Mouse (Mus musculus): ENCODE results near the gene 4930563M21Rik. TPM values are rescaled to one million over a fixed set of nuclear protein-coding genes. Genes with fewer than 3 reads are reported as not detected.

The 4930563M21Rik gene
- polyA plus RNA-seq, 1 experiment from 2014 or later: not detected

DNA sequence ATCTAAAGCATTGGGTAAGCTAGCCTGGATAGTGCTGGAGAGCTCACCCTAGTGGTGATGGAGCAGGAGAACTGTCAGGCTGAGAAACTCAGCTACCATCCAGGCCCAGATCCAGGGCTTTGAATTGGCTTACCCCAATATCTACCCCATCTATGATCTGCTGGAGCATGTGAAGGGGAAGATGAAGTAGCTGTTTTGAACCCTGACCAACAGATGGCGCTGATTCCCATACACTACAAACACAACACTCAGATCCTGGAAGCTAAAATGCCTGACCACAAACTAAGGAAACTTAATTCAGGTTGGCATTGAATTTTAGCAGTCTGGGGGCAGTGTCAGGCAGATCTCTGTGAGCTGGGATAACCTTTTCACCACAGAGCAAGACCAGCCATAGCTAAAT is 63.5 kb downstream of the 4930563M21Rik start:
- ATAC-seq (ENCODE audit: low FRiP score) (no peak), DNase-seq (ENCODE audit: low spot score, missing footprints) (peak; percentile 79)
- no peak overlapping the region for H3K4me2 ChIP-seq
- H3K4me1 ChIP-seq (ENCODE audit: control insufficient read depth, insufficient read depth, low read length): no peaks in the 10 kb centered on the region
- 24% methylated on average over 1 of the region's 1 CpGs for WGBS
- H3K4me3 ChIP-seq (ENCODE audit: low read depth, low read length): no peak overlapping the region
- no peak overlapping the region for H3K27ac ChIP-seq (ENCODE audit: low read depth, low read length)
- no peaks in the 10 kb centered on the region; the same call in 1 of the 2 replicates for H3K9me3 ChIP-seq (ENCODE audit: control insufficient read depth, low read length)
- H3K36me3 ChIP-seq (ENCODE audit: control insufficient read depth, insufficient read depth, low read length): no peaks in the 10 kb centered on the region
- no peak overlapping the region for H3K9ac ChIP-seq (ENCODE audit: low read length)
- no peaks in the 10 kb centered on the region for H3K27me3 ChIP-seq (ENCODE audit: control insufficient read depth, insufficient read depth, low read length)

DNA sequence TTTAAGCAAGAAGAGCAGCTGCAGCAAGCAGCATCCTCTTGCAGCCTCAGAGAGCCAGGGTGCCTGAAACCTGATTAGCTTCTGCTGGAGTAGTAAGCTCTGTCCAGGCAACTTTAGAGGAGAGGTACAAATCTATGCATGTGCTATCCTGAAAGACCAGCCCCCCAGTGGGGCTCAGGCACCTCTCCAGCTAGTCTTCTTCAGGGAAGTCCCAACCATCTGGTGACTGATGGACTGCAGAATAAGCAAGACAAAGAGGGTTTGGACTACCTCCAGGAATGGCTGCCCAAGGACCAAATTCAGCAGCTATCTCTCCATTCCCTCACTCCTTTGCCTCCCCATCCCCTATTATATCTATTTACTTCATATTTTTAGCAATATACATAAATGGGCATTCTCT is 69.0 kb downstream of the 4930563M21Rik start:
- DNase-seq (ENCODE audit: low spot score, missing footprints) (no peak), ATAC-seq (ENCODE audit: low FRiP score) (no peak)
- no peaks in the 10 kb centered on the region for H3K9me3 ChIP-seq (ENCODE audit: control insufficient read depth, low read length)
- 0 out of 2 replicates have a peak, but pooled peaks cover 5% of the 10 kb centered on the region for H3K4me1 ChIP-seq (ENCODE audit: control insufficient read depth, insufficient read depth, low read length)
- H3K27me3 ChIP-seq (ENCODE audit: control insufficient read depth, insufficient read depth, low read length): no peaks in the 10 kb centered on the region
- no peak overlapping the region for H3K4me2 ChIP-seq
- no peak overlapping the region for H3K4me3 ChIP-seq (ENCODE audit: low read depth, low read length)
- H3K36me3 ChIP-seq (ENCODE audit: control insufficient read depth, insufficient read depth, low read length): no peaks in the 10 kb centered on the region
- H3K9ac ChIP-seq (ENCODE audit: low read length): no peak overlapping the region
- no peak overlapping the region for H3K27ac ChIP-seq (ENCODE audit: low read depth, low read length)

DNA sequence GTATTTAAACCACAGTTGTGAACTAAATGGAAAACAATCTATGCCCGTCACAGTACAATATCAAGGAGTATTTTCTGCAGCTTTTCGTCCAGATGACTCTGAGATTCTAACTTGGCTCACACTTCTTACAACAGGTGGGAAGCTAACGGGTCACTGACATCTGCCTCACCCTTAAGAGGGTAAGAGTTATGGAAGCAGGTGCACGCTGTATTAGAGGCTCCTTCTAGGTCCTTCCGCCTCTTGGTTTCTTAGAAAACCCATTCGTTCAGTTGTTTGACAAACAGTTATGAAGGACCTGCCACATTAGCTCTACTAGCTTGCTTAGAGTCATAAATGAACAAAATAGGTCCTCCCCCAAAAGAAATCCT is 71.7 kb downstream of the 4930563M21Rik start:
- 70% methylated on average over 6 of the region's 6 CpGs for WGBS
- Histone ChIP-seq H3K9me3 (ENCODE audit: control insufficient read depth, low read length) (no peaks in the 10 kb centered on the region), H3K27ac (ENCODE audit: low read depth, low read length) (no peak overlapping the region), H3K9ac (ENCODE audit: low read length) (peak overlapping the region; percentile 78), H3K4me2 (peak overlapping the region; percentile 60), H3K27me3 (ENCODE audit: control insufficient read depth, insufficient read depth, low read length) (no peaks in the 10 kb centered on the region), H3K4me3 (ENCODE audit: low read depth, low read length) (peak overlapping the region; percentile 75), H3K4me1 (ENCODE audit: control insufficient read depth, insufficient read depth, low read length) (0 out of 2 replicates have a peak, but pooled peaks cover 5% of the 10 kb centered on the region), H3K36me3 (ENCODE audit: control insufficient read depth, insufficient read depth, low read length) (no peaks in the 10 kb centered on the region)
- ATAC-seq (ENCODE audit: low FRiP score): no peak
- DNase-seq (ENCODE audit: low spot score, missing footprints): peak; percentile 85

DNA sequence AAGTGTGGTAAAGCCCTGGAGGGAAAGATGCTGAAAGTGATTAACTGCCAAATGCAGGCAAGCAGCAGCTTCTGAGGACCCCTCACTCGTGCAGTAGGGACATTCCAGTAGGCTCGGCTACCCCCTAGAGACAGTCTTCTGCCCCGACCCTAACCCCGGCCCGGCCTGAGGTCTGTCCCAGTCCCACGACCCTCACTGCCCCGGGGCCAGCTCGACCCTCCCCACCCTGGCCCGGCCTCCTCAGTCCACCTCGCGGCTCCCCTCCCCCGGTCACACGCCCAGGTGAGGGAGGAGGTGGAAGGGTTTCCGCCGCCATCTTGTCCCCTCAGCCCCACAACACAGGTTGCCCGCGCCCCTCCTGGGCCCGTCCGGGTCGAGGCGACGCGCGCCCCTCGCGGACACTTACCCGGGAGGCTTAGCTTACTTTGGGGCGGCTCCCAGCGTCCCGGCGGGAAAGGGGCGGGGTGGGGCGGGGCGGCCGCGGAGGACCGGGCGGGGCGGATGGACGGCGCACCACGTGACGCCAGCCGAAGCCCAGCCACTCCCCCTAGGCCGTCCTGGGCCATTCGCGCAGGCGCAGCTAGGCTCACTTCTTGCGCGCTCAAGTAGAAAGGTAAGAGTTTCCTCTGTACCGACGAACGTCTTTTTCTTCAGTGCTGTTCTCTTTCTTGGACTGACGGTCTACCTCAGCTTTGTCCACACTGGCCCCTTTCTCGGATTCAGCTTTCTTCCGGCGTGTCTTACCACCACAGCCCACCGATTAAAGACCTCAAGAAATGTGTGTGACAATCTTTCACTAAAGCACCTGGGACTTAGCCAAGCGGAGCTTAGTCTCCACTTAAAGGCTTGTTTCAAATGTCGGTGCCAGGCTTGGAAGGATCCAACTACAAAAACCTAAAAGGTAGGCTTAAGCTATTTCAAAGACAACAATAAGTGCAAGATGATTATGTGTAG is 72.4 kb downstream of the 4930563M21Rik start, which contains the start of gene Scaper:
Gene Scaper, minus strand, starts transcription at position 456 of the 954 bp plus-strand sequence.
- H3K27me3 ChIP-seq (ENCODE audit: control insufficient read depth, insufficient read depth, low read length): no peaks in the 10 kb centered on the region

DNA sequence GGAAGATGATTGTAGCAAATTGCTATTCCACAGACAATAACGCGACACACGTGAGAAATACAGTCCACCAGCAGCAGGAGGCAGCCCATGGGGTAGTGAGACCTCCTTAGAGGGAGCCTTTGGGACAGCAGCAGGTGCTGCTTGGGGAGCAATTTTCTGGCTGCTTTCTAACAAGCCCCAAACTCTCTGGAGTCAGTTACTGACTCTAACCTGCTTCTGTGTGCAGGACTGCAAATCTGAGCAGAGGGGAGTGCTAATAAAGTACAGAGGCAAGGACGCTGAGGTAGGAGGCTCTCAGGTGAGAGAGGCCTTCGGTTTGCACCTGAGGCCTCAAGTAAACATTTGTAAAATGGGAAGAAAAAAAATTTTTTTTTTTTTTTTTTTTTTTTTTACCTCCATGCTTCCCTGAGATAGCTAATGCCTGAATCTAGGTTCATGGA is 73.1 kb downstream of the 4930563M21Rik start:
- peak overlapping the region; percentile 60 for H3K4me2 ChIP-seq
- DNase-seq (ENCODE audit: low spot score, missing footprints) (peak; percentile 87), ATAC-seq (ENCODE audit: low FRiP score) (no peak)
- H3K9me3 ChIP-seq (ENCODE audit: control insufficient read depth, low read length): no peaks in the 10 kb centered on the region
- no peaks in the 10 kb centered on the region for H3K27me3 ChIP-seq (ENCODE audit: control insufficient read depth, insufficient read depth, low read length)
- 52% methylated on average over 5 of the region's 5 CpGs for WGBS
- H3K9ac ChIP-seq (ENCODE audit: low read length): peak overlapping the region; percentile 78
- 0 out of 2 replicates have a peak overlapping the region, but pooled peaks have one; percentile 44 for H3K27ac ChIP-seq (ENCODE audit: low read depth, low read length)
- 0 out of 2 replicates have a peak, but pooled peaks cover 5% of the 10 kb centered on the region for H3K4me1 ChIP-seq (ENCODE audit: control insufficient read depth, insufficient read depth, low read length)
- H3K36me3 ChIP-seq (ENCODE audit: control insufficient read depth, insufficient read depth, low read length): no peaks in the 10 kb centered on the region
- H3K4me3 ChIP-seq (ENCODE audit: low read depth, low read length): peak overlapping the region; percentile 75

More for the DNA sequence above, 72.4 kb downstream of the 4930563M21Rik start, which contains the start of gene Scaper:
- Histone ChIP-seq H3K9ac (ENCODE audit: low read length) (peak within 1 kb of the TSS; percentile 78), H3K4me3 (ENCODE audit: low read depth, low read length) (peak within 1 kb of the TSS; percentile 75), H3K9me3 (ENCODE audit: control insufficient read depth, low read length) (no peaks in the 10 kb centered on the region), H3K36me3 (ENCODE audit: control insufficient read depth, insufficient read depth, low read length) (no peaks in the 10 kb centered on the region), H3K4me2 (peak within 1 kb of the TSS; percentile 60), H3K27ac (ENCODE audit: low read depth, low read length) (peak within 1 kb of the TSS; percentile 44; the same call in 1 of the 2 replicates), H3K4me1 (ENCODE audit: control insufficient read depth, insufficient read depth, low read length) (0 out of 2 replicates have a peak, but pooled peaks cover 5% of the 10 kb centered on the region)
- DNase-seq (ENCODE audit: low spot score, missing footprints) (peak; percentile 98), ATAC-seq (ENCODE audit: low FRiP score) (peak; percentile 98)
- WGBS: 1% methylated on average over 60 of the region's 60 CpGs

DNA sequence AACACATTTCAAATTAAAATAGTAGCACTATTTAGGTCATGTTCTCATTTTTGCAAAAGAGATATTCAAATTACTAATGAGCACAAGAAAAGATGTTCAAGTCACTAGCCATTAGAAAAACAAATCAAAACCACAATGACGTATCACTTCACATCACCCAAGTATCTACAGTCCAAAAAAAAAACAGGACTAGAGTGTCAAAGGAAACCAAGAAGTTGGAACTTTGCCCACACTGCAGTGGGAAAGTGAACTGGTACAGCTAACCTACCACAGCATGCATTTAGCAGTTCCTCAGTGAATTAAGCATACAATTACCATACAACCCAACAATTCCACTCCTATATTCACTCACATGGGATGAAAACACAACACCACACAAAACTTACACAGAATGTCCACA is 77.9 kb downstream of the 4930563M21Rik start:
- Histone ChIP-seq H3K36me3 (ENCODE audit: control insufficient read depth, insufficient read depth, low read length) (no peaks in the 10 kb centered on the region), H3K9ac (ENCODE audit: low read length) (no peak overlapping the region), H3K4me2 (no peak overlapping the region), H3K27ac (ENCODE audit: low read depth, low read length) (no peak overlapping the region), H3K4me3 (ENCODE audit: low read depth, low read length) (no peak overlapping the region), H3K27me3 (ENCODE audit: control insufficient read depth, insufficient read depth, low read length) (no peaks in the 10 kb centered on the region), H3K4me1 (ENCODE audit: control insufficient read depth, insufficient read depth, low read length) (no peaks in the 10 kb centered on the region), H3K9me3 (ENCODE audit: control insufficient read depth, low read length) (no peaks in the 10 kb centered on the region)
- no peak for ATAC-seq (ENCODE audit: low FRiP score)
- 92% methylated on average over 1 of the region's 1 CpGs for WGBS
- DNase-seq (ENCODE audit: low spot score, missing footprints): no peak

DNA sequence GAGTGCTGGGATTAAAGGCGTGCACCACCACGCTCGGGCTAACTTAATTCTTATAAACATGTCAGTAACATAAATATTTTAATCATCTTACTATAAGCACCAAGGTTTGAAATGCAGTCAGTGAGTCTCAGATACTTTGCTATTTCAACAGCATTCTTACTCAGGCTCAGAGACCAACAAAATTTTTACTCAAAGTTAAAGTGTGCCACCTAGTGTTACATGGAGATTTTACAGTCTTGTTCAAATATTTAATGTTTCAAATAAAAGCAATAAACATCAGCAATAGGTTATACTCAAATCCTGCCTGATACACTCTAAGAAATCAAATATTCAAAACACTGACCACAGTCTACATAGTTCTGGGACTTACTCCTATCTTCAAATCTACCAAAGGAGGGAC is 91.8 kb downstream of the 4930563M21Rik start:
- ATAC-seq (ENCODE audit: low FRiP score): no peak
- H3K4me3 ChIP-seq (ENCODE audit: low read depth, low read length): no peak overlapping the region
- 66% methylated on average over 3 of the region's 3 CpGs for WGBS
- H3K36me3 ChIP-seq (ENCODE audit: control insufficient read depth, insufficient read depth, low read length): no peaks in the 10 kb centered on the region
- H3K4me1 ChIP-seq (ENCODE audit: control insufficient read depth, insufficient read depth, low read length): no peaks in the 10 kb centered on the region
- H3K9me3 ChIP-seq (ENCODE audit: control insufficient read depth, low read length): no peaks in the 10 kb centered on the region
- no peaks in the 10 kb centered on the region for H3K27me3 ChIP-seq (ENCODE audit: control insufficient read depth, insufficient read depth, low read length)
- peak; percentile 87 for DNase-seq (ENCODE audit: low spot score, missing footprints)
- H3K27ac ChIP-seq (ENCODE audit: low read depth, low read length): no peak overlapping the region
- no peak overlapping the region for H3K9ac ChIP-seq (ENCODE audit: low read length)
- H3K4me2 ChIP-seq: no peak overlapping the region

DNA sequence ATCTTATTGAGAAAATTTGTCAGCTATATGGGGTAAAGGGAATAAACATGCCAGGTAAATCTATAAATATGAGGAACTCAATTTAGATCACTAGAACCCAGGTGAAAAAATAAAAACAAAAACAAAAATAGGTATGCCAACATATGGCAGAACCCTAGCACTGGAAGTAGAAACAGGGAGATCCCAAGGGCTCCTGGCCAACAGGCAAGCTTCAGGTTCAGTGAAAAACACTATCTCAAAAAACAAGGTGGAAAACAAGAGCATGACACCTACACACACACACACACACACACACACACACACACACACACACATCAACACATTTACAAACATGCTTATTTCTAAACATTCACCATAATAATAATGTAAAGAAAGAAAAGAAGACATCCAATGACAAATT is 93.6 kb downstream of the 4930563M21Rik start:
- ATAC-seq (ENCODE audit: low FRiP score) (no peak), DNase-seq (ENCODE audit: low spot score, missing footprints) (no peak)
- Histone ChIP-seq H3K27ac (ENCODE audit: low read depth, low read length) (no peak overlapping the region), H3K36me3 (ENCODE audit: control insufficient read depth, insufficient read depth, low read length) (no peaks in the 10 kb centered on the region), H3K4me1 (ENCODE audit: control insufficient read depth, insufficient read depth, low read length) (no peaks in the 10 kb centered on the region), H3K4me2 (no peak overlapping the region), H3K9ac (ENCODE audit: low read length) (no peak overlapping the region), H3K9me3 (ENCODE audit: control insufficient read depth, low read length) (no peaks in the 10 kb centered on the region), H3K4me3 (ENCODE audit: low read depth, low read length) (no peak overlapping the region), H3K27me3 (ENCODE audit: control insufficient read depth, insufficient read depth, low read length) (no peaks in the 10 kb centered on the region)
